Mouse (Mus musculus): ENCODE measurements at regions not wholly inside any gene's neighbourhood (a gene's known extent, or its start where the extent isn't known, plus 50 kb on each side); places are given as distances from the start of the nearest gene placed in this dataset.

DNA sequence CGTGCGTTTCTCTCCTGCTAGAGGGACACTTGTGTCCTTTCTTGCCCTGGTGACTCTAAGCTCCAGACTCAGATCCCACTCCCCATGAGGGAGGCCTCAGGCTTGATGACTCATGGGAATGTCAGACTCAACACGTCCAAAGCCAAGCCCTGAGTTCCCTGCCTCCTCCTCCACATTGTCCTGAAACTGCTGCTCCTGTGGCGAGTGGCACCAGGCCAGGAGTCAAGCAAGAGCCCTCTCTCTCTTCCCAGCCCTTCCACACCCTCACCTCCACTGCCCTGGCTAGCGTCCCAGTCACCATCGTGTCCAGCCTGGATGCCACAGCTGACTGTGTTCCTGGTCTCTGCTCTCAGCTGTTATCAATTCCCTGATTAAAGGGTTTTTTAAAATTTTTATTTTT, 83.4 kb downstream of the Zfp706 start:
- WGBS = 38% methylated on average over 6 of the region's 6 CpGs
- Histone ChIP-seq H3K4me3 (ENCODE audit: low read length) (no peak overlapping the region), H3K9ac (ENCODE audit: low read length) (no peak overlapping the region), H3K27me3 (ENCODE audit: control insufficient read depth, insufficient read depth, low read depth, low read length) (no peaks in the 10 kb centered on the region), H3K36me3 (ENCODE audit: control insufficient read depth, insufficient read depth, low read length) (no peaks in the 10 kb centered on the region), H3K4me1 (replicated peaks; ENCODE audit: control insufficient read depth, insufficient read depth, low read length) (no peaks in the 10 kb centered on the region; the same call in 1 of the 2 replicates), H3K9me3 (ENCODE audit: control insufficient read depth, low read length) (no peaks in the 10 kb centered on the region), H3K27ac (ENCODE audit: low read length) (no peak overlapping the region), H3K4me2 (ENCODE audit: low read depth, low read length) (no peak overlapping the region)
- ATAC-seq (ENCODE audit: low read depth) = peak; percentile 56; the same call in 1 of the 2 replicates

DNA sequence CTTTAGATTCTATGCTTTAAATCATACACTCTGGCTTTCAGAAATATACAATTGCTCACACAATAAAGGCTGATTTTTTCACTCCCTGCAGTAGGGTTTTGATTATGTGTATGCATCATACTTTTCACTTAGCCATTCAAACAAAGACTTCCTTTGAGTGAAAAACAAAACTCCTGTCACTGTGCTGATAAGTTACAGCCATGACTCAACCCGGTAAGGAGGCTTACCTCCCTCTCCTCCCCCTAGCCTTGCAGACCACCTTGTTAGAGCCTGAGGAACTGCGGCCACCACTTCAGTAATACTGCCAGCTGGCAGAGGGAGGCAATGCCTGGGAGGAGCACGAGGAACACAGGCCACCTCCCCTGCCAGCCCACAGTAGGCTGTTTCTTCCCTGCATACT, 86.2 kb downstream of the Zfp706 start:
- 25% methylated on average over 3 of the region's 3 CpGs for WGBS
- no peak overlapping the region for H3K27ac ChIP-seq (ENCODE audit: low read length)

DNA sequence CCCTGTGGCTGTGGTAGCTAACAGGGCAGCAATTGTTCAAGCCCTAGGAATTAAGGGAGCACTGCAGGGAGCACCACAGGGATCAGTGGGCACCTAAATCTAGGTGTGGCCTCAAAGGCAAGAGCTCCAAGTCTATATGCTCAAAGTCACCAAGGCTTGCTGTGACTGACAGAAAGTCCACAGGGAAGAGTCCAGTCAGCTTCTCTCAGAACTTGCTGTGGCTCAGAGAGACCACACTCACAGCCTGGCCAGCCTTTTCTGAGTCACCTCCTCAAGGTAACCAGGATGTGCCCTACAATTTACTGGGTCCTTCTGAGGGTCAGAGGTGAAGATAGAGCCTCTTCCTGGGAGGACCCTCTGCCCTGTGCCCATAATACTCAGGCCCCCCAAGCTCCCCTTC, 86.7 kb downstream of the Zfp706 start:
- no peak overlapping the region for H3K9ac ChIP-seq (ENCODE audit: low read length)
- ATAC-seq (ENCODE audit: low read depth) = no peak
- H3K27ac ChIP-seq (ENCODE audit: low read length) = no peak overlapping the region
- H3K4me3 ChIP-seq (ENCODE audit: low read length) = no peak overlapping the region
- no peak overlapping the region for H3K4me2 ChIP-seq (ENCODE audit: low read depth, low read length)
- H3K36me3 ChIP-seq (ENCODE audit: control insufficient read depth, insufficient read depth, low read length) = no peaks in the 10 kb centered on the region
- H3K9me3 ChIP-seq (ENCODE audit: control insufficient read depth, low read length) = no peaks in the 10 kb centered on the region
- H3K27me3 ChIP-seq (ENCODE audit: control insufficient read depth, insufficient read depth, low read depth, low read length) = no peaks in the 10 kb centered on the region
- no peaks in the 10 kb centered on the region; the same call in 1 of the 2 replicates for H3K4me1 ChIP-seq (replicated peaks; ENCODE audit: control insufficient read depth, insufficient read depth, low read length)

More for the DNA sequence above, 86.2 kb downstream of the Zfp706 start:
- no peak for ATAC-seq (ENCODE audit: low read depth)
- no peak overlapping the region for H3K4me2 ChIP-seq (ENCODE audit: low read depth, low read length)
- H3K4me3 ChIP-seq (ENCODE audit: low read length) = no peak overlapping the region
- H3K9ac ChIP-seq (ENCODE audit: low read length) = no peak overlapping the region
- no peaks in the 10 kb centered on the region for H3K9me3 ChIP-seq (ENCODE audit: control insufficient read depth, low read length)
- no peaks in the 10 kb centered on the region; the same call in 1 of the 2 replicates for H3K4me1 ChIP-seq (replicated peaks; ENCODE audit: control insufficient read depth, insufficient read depth, low read length)
- H3K27me3 ChIP-seq (ENCODE audit: control insufficient read depth, insufficient read depth, low read depth, low read length) = no peaks in the 10 kb centered on the region
- no peaks in the 10 kb centered on the region for H3K36me3 ChIP-seq (ENCODE audit: control insufficient read depth, insufficient read depth, low read length)

- Histone ChIP-seq H3K36me3 (ENCODE audit: control insufficient read depth, insufficient read depth, low read length) (no peaks in the 10 kb centered on the region), H3K4me3 (ENCODE audit: low read length) (no peak overlapping the region), H3K9me3 (ENCODE audit: control insufficient read depth, low read length) (no peaks in the 10 kb centered on the region), H3K4me2 (ENCODE audit: low read depth, low read length) (no peak overlapping the region), H3K27ac (ENCODE audit: low read length) (no peak overlapping the region), H3K4me1 (replicated peaks; ENCODE audit: control insufficient read depth, insufficient read depth, low read length) (no peaks in the 10 kb centered on the region; the same call in 1 of the 2 replicates), H3K9ac (ENCODE audit: low read length) (no peak overlapping the region), H3K27me3 (ENCODE audit: control insufficient read depth, insufficient read depth, low read depth, low read length) (no peaks in the 10 kb centered on the region)
- ATAC-seq (ENCODE audit: low read depth) = no peak
- WGBS = 89% methylated on average over 5 of the region's 5 CpGs
These were observed 87.9 kb downstream of the Zfp706 start for GRCm38 (mm10) chr15:36919704-36920103.

GRCm38 (mm10) chr15:36919209-36919608, 88.4 kb downstream of the Zfp706 start:
- no peak for ATAC-seq (ENCODE audit: low read depth)
- Histone ChIP-seq H3K4me3 (ENCODE audit: low read length) (no peak overlapping the region), H3K9me3 (ENCODE audit: control insufficient read depth, low read length) (no peaks in the 10 kb centered on the region), H3K36me3 (ENCODE audit: control insufficient read depth, insufficient read depth, low read length) (no peaks in the 10 kb centered on the region), H3K27ac (ENCODE audit: low read length) (no peak overlapping the region), H3K27me3 (ENCODE audit: control insufficient read depth, insufficient read depth, low read depth, low read length) (no peaks in the 10 kb centered on the region), H3K9ac (ENCODE audit: low read length) (no peak overlapping the region), H3K4me1 (replicated peaks; ENCODE audit: control insufficient read depth, insufficient read depth, low read length) (no peaks in the 10 kb centered on the region; the same call in 1 of the 2 replicates), H3K4me2 (ENCODE audit: low read depth, low read length) (no peak overlapping the region)
- 81% methylated on average over 4 of the region's 4 CpGs for WGBS

DNA sequence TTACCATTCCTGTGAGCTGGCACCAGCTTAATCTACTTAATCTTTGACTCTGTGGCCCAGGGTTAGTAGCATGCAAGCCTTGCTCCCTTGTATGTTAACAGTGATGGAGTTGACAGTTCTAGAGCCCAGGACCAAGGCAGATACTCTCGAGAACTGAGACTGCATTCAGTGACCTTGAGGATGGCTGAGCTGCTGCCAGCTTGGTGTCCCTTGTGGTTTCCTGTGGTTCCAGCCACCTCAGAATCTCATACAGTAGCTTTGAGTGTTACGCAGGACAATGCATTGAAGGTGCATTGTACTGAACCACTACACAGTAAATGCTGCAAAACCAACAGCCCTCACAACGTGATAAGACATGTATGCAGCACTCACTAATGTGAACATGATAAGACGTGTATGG, 90.6 kb downstream of the Zfp706 start:
- Histone ChIP-seq H3K36me3 (ENCODE audit: control insufficient read depth, insufficient read depth, low read length) (no peaks in the 10 kb centered on the region), H3K27ac (ENCODE audit: low read length) (no peak overlapping the region), H3K4me1 (replicated peaks; ENCODE audit: control insufficient read depth, insufficient read depth, low read length) (no peaks in the 10 kb centered on the region), H3K9me3 (ENCODE audit: control insufficient read depth, low read length) (0 out of 2 replicates have a peak, but pooled peaks cover 2% of the 10 kb centered on the region), H3K4me3 (ENCODE audit: low read length) (no peak overlapping the region), H3K27me3 (ENCODE audit: control insufficient read depth, insufficient read depth, low read depth, low read length) (no peaks in the 10 kb centered on the region), H3K9ac (ENCODE audit: low read length) (no peak overlapping the region), H3K4me2 (ENCODE audit: low read depth, low read length) (no peak overlapping the region)
- ATAC-seq (ENCODE audit: low read depth) = no peak
- 58% methylated on average over 4 of the region's 4 CpGs for WGBS

GRCm38 (mm10) chr15:36914239-36915100, 93.1 kb downstream of the Zfp706 start:
- Histone ChIP-seq H3K9me3 (ENCODE audit: control insufficient read depth, low read length) (0 out of 2 replicates have a peak, but pooled peaks cover 2% of the 10 kb centered on the region), H3K4me1 (replicated peaks; ENCODE audit: control insufficient read depth, insufficient read depth, low read length) (no peaks in the 10 kb centered on the region), H3K36me3 (ENCODE audit: control insufficient read depth, insufficient read depth, low read length) (no peaks in the 10 kb centered on the region), H3K9ac (ENCODE audit: low read length) (no peak overlapping the region), H3K4me3 (ENCODE audit: low read length) (no peak overlapping the region), H3K27ac (ENCODE audit: low read length) (no peak overlapping the region), H3K27me3 (ENCODE audit: control insufficient read depth, insufficient read depth, low read depth, low read length) (no peaks in the 10 kb centered on the region), H3K4me2 (ENCODE audit: low read depth, low read length) (no peak overlapping the region)
- 76% methylated on average over 11 of the region's 11 CpGs for WGBS
- no peak for ATAC-seq (ENCODE audit: low read depth)

GRCm38 (mm10) chr15:36913308-36913707, 94.3 kb downstream of the Zfp706 start:
- Histone ChIP-seq H3K4me1 (replicated peaks; ENCODE audit: control insufficient read depth, insufficient read depth, low read length) (no peaks in the 10 kb centered on the region), H3K27ac (ENCODE audit: low read length) (no peak overlapping the region), H3K4me2 (ENCODE audit: low read depth, low read length) (no peak overlapping the region), H3K9ac (ENCODE audit: low read length) (no peak overlapping the region), H3K36me3 (ENCODE audit: control insufficient read depth, insufficient read depth, low read length) (no peaks in the 10 kb centered on the region), H3K4me3 (ENCODE audit: low read length) (no peak overlapping the region), H3K27me3 (ENCODE audit: control insufficient read depth, insufficient read depth, low read depth, low read length) (no peaks in the 10 kb centered on the region), H3K9me3 (ENCODE audit: control insufficient read depth, low read length) (0 out of 2 replicates have a peak, but pooled peaks cover 2% of the 10 kb centered on the region)
- ATAC-seq (ENCODE audit: low read depth) = no peak
- WGBS = 79% methylated on average over 7 of the region's 7 CpGs

DNA sequence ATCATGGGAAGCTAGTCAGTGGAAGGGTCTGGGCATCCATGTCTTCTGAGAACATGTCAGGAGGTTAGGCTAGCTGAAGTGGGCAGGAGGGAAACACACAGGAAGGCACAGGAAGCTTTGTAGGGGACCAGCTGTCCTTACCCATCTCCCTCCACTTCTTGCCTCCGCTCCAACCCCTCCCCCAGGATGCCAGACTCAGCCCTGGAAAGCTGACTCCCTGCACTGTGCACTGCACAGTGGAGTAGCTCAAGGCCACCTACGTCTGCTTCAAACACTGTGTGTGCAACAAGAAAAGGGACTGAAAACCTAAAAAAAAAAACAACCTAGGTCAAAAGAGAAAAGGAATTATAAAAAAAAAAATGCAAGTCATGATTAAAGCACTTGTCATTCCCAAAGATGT, 97.3 kb downstream of the Zfp706 start:
- H3K9me3 ChIP-seq (ENCODE audit: control insufficient read depth, low read length) = 0 out of 2 replicates have a peak, but pooled peaks cover 2% of the 10 kb centered on the region
- no peaks in the 10 kb centered on the region for H3K27me3 ChIP-seq (ENCODE audit: control insufficient read depth, insufficient read depth, low read depth, low read length)
- WGBS = 55% methylated on average over 2 of the region's 2 CpGs
- H3K9ac ChIP-seq (ENCODE audit: low read length) = no peak overlapping the region
- ATAC-seq (ENCODE audit: low read depth) = no peak
- no peaks in the 10 kb centered on the region for H3K4me1 ChIP-seq (replicated peaks; ENCODE audit: control insufficient read depth, insufficient read depth, low read length)
- H3K4me2 ChIP-seq (ENCODE audit: low read depth, low read length) = no peak overlapping the region
- no peaks in the 10 kb centered on the region for H3K36me3 ChIP-seq (ENCODE audit: control insufficient read depth, insufficient read depth, low read length)
- no peak overlapping the region for H3K27ac ChIP-seq (ENCODE audit: low read length)
- H3K4me3 ChIP-seq (ENCODE audit: low read length) = no peak overlapping the region
